Mouse (Mus musculus) skeletal muscle tissue, postnatal 0 days (tissue): ENCODE results near the gene Ddc. TPM values are rescaled to one million over a fixed set of nuclear protein-coding genes. Genes with fewer than 3 reads are reported as not detected.

Experiments used
- polyA plus RNA-seq: library from polyadenylated mRNA; unstranded; fragments of >200 nt; fragmentation: Nextera tagmentation; extraction: Ambion mirVana; gene quantifications from 2 replicates; pipeline ENCODE4 v1.2.1, GENCODE M21; 2015

Gene Ddc
- polyA plus RNA-seq: 171 and 195 TPM in 2 replicates

GRCm38 (mm10) chr11:11897645-11898357 is at the start of gene Ddc:
Ddc (minus strand) TSS chr11:11898144.

GRCm38 (mm10) chr11:11808820-11809403 is 89.0 kb downstream of the Ddc start, which contains the start of gene Fignl1:
Fignl1 (minus strand) TSS chr11:11808962.

Other genes with a start within 250 kb of the Ddc start
- 0.95 and 1.3 TPM in 2 replicates for gene Ikzf1, start 213.1 kb downstream of the Ddc start, polyA plus RNA-seq
- 7.8 and 10.1 TPM in 2 replicates for gene Fignl1, start 89.2 kb downstream of the Ddc start, polyA plus RNA-seq
- 336 and 388 TPM in 2 replicates for gene Grb10, start 140.5 kb upstream of the Ddc start, polyA plus RNA-seq